Mouse (Mus musculus): ENCODE data around the gene Fzr1. TPM values are rescaled to one million over a fixed set of nuclear protein-coding genes. Genes with fewer than 3 reads are reported as not detected.

Fzr1 gene
- polyA plus RNA-seq, 1 experiment from 2014 or later, result 90.9 TPM

DNA sequence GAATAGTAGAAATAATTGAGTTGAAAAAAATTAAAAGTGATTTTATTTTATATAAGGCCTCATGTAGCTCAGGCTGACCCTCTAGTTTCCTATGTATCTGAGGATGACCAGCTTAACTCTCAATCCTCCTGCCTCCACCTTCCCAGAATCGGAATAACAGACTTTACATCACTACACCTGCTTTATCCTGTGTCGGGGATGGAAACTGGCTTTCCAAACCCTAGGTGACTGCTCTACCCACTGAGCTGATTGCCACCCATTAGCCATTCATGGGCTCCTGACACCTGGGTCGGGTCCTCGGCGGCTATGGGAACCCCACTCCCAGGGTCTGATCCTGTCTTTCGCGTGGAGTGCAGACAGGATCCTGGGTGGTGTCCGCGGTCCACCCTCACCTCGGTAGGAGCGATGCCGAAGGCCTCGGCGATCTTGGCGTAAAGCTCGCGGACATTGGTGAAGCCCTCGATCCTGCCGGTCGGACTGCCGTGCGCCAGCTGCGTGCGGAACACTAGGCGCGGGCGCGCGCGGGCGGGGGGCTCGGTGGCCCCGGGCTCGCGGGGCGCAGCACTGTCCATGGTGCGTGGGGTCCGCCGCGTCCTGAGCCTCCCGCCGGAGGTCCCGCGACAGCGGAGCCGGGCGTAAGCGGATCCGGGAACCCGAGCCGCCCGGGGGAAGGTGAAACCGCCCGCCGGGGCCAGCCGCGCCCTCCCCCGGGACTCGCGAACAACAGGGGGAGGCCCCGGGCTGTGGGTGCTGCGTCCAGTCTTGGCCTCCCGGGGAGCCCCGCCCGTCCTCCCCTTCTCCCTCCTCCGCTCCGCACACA lies 35.4 kb downstream of the Fzr1 start, which contains the start of gene Gipc3:
TSS of gene Gipc3 (minus strand) at position 581 of the 820 bp plus-strand sequence.
- 5% methylated on average over 57 of the region's 67 CpGs for WGBS
- peaks cover 57% of the 10 kb centered on the region for H3K27me3 ChIP-seq
- no peaks in the 10 kb centered on the region for H3K9me3 ChIP-seq
- H3K27ac ChIP-seq, result no peak within 1 kb of the TSS
- H3K4me1 ChIP-seq, result peaks cover 27% of the 10 kb centered on the region
- no peak for ATAC-seq (ENCODE audit: insufficient number of reproducible peaks, low FRiP score, low TSS enrichment, low read depth)
- H3K36me3 ChIP-seq, result peaks cover 11% of the 10 kb centered on the region
- H3K4me3 ChIP-seq, result peak within 1 kb of the TSS; percentile 41
- peak within 1 kb of the TSS; percentile 82 for H3K4me2 ChIP-seq
- peak within 1 kb of the TSS; percentile 55 for H3K9ac ChIP-seq

DNA sequence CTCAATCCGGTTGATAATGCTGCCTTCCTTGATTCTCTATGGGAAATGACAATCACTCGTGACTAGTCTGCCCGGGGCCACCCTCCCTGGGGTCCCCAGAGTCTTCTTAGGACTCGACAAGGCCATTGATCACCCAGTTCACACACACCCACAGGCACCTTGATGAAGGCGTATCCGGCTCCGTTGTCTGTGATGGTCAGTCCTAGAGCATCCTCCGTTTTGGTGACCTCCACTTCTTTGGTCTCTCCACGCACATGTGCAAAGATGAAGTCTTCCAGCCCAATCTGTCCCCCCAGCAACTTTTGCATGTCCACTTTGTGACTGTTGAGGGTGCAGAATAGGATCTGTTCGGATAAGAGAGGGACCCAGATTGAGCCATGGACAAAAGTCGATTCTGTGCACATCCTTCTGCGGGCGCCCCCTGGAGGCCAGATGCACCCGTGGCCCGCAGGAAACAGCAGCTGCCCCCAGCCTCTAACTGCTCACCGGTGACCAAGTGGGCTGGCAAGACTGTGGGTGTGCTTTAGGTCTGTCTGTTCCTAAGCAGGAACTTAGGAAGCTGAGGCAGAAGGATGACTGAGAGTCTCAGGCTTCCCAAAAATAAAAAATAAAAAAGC lies 36.9 kb downstream of the Fzr1 start:
- peaks cover 64% of the 10 kb centered on the region for H3K27me3 ChIP-seq

DNA sequence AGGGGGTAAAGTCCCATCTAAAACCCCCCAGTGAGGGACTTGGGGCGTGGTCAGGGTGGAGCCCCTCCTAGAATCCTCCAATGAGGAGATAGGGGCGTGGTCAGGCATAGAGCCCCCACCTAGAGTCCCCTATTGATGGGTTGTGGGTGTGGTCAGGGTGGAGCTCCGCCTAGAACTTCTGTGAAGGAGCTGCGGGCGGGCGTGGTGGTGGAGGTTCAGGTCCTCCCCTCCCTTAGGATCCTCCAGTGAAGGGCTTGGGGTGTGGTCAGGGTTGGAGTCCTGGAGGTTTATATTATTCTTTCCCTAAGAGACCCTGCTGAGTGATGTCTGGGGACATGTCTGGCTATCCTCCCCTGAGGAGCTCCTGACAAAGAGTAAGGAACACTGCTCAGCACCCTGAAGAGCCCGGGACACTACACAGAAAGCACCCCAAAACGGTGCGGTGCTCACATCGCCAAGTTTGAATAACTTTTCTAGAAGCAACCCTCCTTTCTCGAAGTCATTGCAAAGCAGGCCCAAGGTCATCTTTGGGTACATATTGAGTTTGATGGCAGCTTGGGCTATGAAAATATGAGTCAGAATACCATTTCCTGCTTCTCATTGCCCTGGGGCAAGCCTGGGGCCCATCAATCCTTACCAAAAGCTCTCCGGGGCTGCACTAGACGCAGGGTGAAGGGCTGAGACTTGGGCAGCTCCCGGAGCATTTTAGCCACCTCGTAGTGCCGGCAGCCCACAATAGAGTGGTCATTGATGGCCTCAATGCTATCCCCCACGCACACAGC lies 37.6 kb downstream of the Fzr1 start:
- Histone ChIP-seq H3K27me3 (peaks cover 63% of the 10 kb centered on the region), H3K9ac (no peak overlapping the region), H3K4me3 (no peak overlapping the region), H3K4me1 (peaks cover 23% of the 10 kb centered on the region), H3K36me3 (peaks cover 4% of the 10 kb centered on the region; the same call in 1 of the 2 replicates), H3K9me3 (no peaks in the 10 kb centered on the region), H3K4me2 (no peak overlapping the region), H3K27ac (no peak overlapping the region)
- WGBS, result 38% methylated on average over 17 of the region's 17 CpGs
- no peak for ATAC-seq (ENCODE audit: insufficient number of reproducible peaks, low FRiP score, low TSS enrichment, low read depth)

More for the DNA sequence above, 36.9 kb downstream of the Fzr1 start:
- Histone ChIP-seq H3K4me2 (no peak overlapping the region), H3K9ac (no peak overlapping the region), H3K4me3 (no peak overlapping the region), H3K4me1 (peaks cover 18% of the 10 kb centered on the region), H3K36me3 (peaks cover 4% of the 10 kb centered on the region; the same call in 1 of the 2 replicates), H3K27ac (no peak overlapping the region), H3K9me3 (no peaks in the 10 kb centered on the region)
- no peak for ATAC-seq (ENCODE audit: insufficient number of reproducible peaks, low FRiP score, low TSS enrichment, low read depth)
- 34% methylated on average over 16 of the region's 16 CpGs for WGBS

DNA sequence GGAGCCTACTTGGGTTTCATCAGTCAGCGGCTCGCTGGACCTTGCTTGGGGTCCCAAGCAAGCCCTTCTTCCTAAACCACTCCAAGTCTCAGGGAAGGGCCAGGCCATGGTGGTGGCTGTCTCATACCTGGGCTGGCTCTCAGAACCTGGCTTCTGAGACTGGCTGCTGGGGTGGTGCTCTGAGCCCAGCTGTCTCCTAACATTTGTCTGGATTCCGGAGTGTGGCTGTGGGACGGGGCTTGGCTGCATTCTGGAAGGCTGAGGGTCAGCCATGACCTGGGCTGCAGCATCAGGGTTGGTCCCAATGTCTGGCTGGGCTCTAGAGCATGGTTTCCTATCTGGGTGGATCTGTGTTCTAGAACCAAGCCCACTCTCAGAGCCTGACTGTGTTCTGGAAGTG lies 41.8 kb downstream of the Fzr1 start:
- ATAC-seq (ENCODE audit: insufficient number of reproducible peaks, low FRiP score, low TSS enrichment, low read depth), result no peak
- 85% methylated on average over 4 of the region's 4 CpGs for WGBS
- H3K4me2 ChIP-seq, result no peak overlapping the region
- no peaks in the 10 kb centered on the region for H3K9me3 ChIP-seq
- no peak overlapping the region for H3K9ac ChIP-seq
- peak overlapping the region; percentile 92 for H3K27ac ChIP-seq
- no peak overlapping the region for H3K4me3 ChIP-seq
- H3K4me1 ChIP-seq, result peaks cover 41% of the 10 kb centered on the region
- peaks cover 43% of the 10 kb centered on the region for H3K27me3 ChIP-seq
- H3K36me3 ChIP-seq, result no peaks in the 10 kb centered on the region

DNA sequence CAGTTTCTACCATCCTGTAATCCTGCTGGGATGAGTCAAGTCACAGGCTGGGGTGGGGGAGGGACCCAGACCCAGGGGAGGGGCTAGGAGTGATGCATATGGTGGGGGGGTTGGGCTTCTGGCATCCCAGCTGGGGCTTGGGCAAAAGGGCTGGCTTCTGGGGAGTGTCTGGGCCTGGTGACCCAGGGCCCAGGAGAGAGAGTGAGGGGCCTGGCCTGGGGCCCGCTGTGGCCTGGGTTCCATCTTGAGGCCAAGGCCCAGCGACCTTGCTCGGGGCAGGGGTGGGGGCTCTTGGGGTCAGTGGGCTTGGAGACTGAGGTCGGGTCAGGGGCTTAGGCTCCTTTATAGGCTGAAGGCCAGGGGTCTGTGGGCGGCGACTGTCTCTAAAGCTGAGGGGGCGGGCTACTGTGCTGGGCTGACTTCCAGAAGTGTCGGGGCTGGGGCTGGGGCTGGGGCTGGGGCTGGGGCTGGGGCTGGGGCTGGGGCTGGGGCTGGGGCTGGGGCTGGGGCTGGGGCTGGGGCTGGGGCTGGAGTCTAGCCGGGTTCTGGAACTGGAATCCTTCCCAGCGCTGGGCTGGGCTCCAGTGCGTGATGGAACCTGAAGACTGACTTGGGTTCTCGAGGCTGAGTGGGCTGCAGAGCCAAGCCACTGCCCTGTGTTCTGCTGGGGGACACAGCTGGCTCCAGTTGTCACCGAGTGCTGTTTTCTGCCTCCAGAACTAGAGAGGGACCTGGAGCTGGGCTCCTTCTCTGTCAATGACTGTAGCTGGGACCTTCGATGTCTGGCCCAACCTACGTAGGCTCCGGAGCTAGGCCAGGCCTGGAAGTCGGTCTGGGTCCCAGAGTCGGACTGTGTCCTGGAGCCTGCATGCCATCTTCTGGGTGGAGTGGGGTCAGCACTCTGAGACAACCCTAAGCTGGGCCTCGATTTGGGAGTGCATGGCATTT lies 42.6 kb downstream of the Fzr1 start:
- H3K27ac ChIP-seq, result peak overlapping the region; percentile 92
- no peaks in the 10 kb centered on the region for H3K9me3 ChIP-seq
- H3K27me3 ChIP-seq, result peaks cover 35% of the 10 kb centered on the region
- WGBS, result 29% methylated on average over 19 of the region's 19 CpGs
- H3K9ac ChIP-seq, result 0 out of 2 replicates have a peak overlapping the region, but pooled peaks have one; percentile 11
- H3K4me1 ChIP-seq, result peaks cover 40% of the 10 kb centered on the region
- H3K4me3 ChIP-seq, result no peak overlapping the region
- 0 out of 2 replicates have a peak overlapping the region, but pooled peaks have one; percentile 23 for H3K4me2 ChIP-seq
- no peaks in the 10 kb centered on the region for H3K36me3 ChIP-seq
- peak; percentile 74 for ATAC-seq (ENCODE audit: insufficient number of reproducible peaks, low FRiP score, low TSS enrichment, low read depth)

DNA sequence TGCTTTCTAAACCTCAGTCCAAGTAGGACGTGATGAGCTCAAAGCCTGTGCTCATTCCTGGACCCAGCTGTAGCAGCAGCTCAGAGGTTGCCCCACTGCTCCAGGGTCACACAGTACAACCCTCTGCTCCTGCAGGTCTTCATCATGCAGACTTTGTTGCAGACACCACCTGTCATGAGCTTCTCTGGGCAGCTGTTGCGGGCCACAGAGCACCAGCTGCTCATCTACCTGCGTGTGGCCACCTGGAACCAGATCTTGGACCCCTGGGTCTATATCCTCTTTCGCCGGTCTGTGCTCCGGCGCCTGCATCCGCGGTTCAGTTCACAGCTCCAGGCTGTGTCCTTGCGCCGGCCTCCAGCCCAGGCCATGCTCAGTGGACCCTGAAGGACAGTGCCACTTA lies 44.0 kb downstream of the Fzr1 start:
- H3K27me3 ChIP-seq, result peaks cover 31% of the 10 kb centered on the region
- H3K4me3 ChIP-seq, result no peak overlapping the region
- no peaks in the 10 kb centered on the region for H3K9me3 ChIP-seq
- no peak overlapping the region for H3K4me2 ChIP-seq
- 76% methylated on average over 11 of the region's 11 CpGs for WGBS
- no peak overlapping the region for H3K9ac ChIP-seq
- H3K36me3 ChIP-seq, result no peaks in the 10 kb centered on the region
- H3K27ac ChIP-seq, result peak overlapping the region; percentile 92; the same call in 1 of the 2 replicates
- peaks cover 54% of the 10 kb centered on the region for H3K4me1 ChIP-seq
- ATAC-seq (ENCODE audit: insufficient number of reproducible peaks, low FRiP score, low TSS enrichment, low read depth), result no peak

DNA sequence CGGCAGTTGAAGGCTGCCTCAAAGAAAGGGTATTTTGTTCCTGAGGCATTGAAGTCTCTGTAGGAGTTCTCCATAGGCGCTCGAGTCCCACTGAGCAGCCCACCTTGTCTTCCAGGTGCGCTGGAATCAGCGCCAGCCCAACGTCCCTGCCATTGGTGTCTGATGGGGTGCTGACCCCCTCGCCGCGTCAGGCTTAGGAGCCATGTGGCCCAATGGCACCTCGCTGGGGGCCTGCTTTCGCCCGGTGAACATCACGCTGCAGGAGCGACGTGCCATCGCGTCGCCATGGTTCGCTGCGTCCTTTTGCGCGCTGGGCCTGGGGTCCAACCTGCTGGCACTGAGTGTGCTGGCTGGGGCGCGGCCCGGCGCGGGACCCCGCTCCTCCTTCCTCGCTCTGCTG lies 46.0 kb downstream of the Fzr1 start:
- H3K27me3 ChIP-seq, result peaks cover 21% of the 10 kb centered on the region
- no peak overlapping the region for H3K27ac ChIP-seq
- no peak overlapping the region for H3K4me3 ChIP-seq
- H3K9me3 ChIP-seq, result no peaks in the 10 kb centered on the region
- no peak for ATAC-seq (ENCODE audit: insufficient number of reproducible peaks, low FRiP score, low TSS enrichment, low read depth)
- no peak overlapping the region for H3K9ac ChIP-seq
- peaks cover 69% of the 10 kb centered on the region for H3K4me1 ChIP-seq
- H3K4me2 ChIP-seq, result no peak overlapping the region
- H3K36me3 ChIP-seq, result peaks cover 7% of the 10 kb centered on the region; the same call in 1 of the 2 replicates
- 22% methylated on average over 29 of the region's 29 CpGs for WGBS

DNA sequence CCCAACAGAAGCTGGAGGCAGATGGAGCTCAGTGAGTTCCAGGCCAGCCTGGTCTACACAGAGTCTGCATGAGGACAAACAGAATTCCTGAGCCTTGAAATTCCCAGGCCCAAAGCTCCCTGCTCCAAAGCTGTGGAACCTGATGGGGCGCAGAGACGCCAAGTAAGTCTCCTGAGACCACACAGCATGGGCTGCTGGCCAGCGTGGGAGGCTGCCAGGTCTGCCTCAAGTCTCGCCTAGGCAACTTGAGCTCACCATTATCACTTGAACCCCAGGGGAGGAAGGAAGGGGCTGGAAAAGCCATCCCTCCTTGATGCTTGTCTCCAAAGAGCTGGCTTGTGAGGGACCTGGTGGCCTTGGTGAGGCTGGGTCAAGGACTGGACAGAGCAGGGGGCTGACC lies 48.3 kb downstream of the Fzr1 start:
- Histone ChIP-seq H3K9me3 (no peaks in the 10 kb centered on the region), H3K27me3 (peaks cover 20% of the 10 kb centered on the region), H3K4me3 (peak overlapping the region; percentile 5; the same call in 1 of the 2 replicates), H3K27ac (peak overlapping the region; percentile 91), H3K4me2 (peak overlapping the region; percentile 27), H3K4me1 (peaks cover 54% of the 10 kb centered on the region), H3K36me3 (peaks cover 30% of the 10 kb centered on the region), H3K9ac (0 out of 2 replicates have a peak overlapping the region, but pooled peaks have one; percentile 7)
- 43% methylated on average over 4 of the region's 4 CpGs for WGBS
- no peak for ATAC-seq (ENCODE audit: insufficient number of reproducible peaks, low FRiP score, low TSS enrichment, low read depth)

DNA sequence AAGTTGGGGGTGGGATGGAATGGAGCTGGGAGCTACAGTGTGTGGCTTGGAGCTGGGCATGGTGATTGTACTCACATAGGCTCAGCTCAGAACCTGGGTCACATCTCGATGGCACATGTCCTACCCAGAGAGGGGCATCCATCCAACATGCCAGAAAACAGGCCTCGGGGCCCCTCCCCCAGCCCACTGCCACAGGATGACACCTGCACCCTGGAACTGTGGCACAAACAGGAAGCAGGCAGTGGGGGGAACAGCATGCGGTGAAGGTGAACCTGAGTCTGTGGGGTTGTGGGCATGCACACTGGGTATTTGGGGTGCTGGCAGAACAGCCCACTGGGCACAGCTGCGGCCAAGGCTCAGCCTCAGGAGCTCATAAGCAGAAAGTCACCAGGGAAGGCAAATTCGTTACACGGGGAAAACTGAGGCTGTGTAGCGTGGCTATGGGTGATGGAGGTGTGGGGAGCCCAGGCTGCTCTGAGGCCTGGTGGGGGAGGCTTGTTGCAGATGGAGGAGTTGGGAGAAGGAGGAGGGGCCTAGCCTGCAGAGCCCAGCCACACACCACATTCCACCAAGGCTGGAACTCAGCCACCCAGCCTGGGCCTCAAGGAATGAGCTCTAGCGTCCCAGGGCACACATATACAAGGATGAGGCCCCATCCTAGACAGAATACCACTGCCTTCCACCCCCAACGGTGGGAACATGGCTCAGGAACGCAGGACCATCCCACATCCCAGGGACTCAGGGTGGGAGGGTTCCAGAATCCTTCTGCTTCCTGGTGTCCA lies 48.9 kb downstream of the Fzr1 start:
- H3K36me3 ChIP-seq, result peaks cover 36% of the 10 kb centered on the region
- H3K4me2 ChIP-seq, result peak overlapping the region; percentile 29
- 0 out of 2 replicates have a peak overlapping the region, but pooled peaks have one; percentile 7 for H3K9ac ChIP-seq
- ATAC-seq (ENCODE audit: insufficient number of reproducible peaks, low FRiP score, low TSS enrichment, low read depth), result peak; percentile 63
- H3K27me3 ChIP-seq, result peaks cover 14% of the 10 kb centered on the region
- no peaks in the 10 kb centered on the region for H3K9me3 ChIP-seq
- peak overlapping the region; percentile 5; the same call in 1 of the 2 replicates for H3K4me3 ChIP-seq
- 45% methylated on average over 10 of the region's 10 CpGs for WGBS
- peak overlapping the region; percentile 91 for H3K27ac ChIP-seq
- H3K4me1 ChIP-seq, result peaks cover 48% of the 10 kb centered on the region

DNA sequence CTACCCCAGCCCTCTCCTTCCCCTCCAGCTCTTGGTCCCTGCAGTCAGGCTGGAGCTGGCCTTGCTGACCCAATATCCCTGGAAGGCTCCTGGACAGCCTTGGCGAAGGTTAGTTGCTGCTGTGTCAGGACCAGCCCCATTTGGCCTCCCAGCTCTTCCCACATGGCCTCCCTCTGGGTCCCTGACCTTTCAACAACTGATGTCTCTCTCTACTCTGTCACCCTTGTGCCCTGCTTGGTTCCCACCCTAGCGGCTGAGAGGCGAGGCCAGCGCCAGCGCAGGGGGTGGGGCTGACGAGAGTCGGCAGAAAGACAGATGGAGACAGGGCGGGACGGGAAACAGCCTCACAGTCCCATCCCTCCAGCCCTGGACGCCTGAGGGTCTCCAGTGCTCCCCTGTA lies 49.9 kb downstream of the Fzr1 start, which contains the start of gene Tbxa2r:
TSS of gene Tbxa2r (plus strand) at position 346 of the 400 bp plus-strand sequence.
- Histone ChIP-seq H3K9me3 (no peaks in the 10 kb centered on the region), H3K36me3 (peaks cover 46% of the 10 kb centered on the region), H3K4me3 (0 out of 2 replicates have a peak within 1 kb of the TSS, but pooled peaks have one; percentile 7), H3K4me2 (peak within 1 kb of the TSS; percentile 29; the same call in 1 of the 2 replicates), H3K27ac (peak within 1 kb of the TSS; percentile 91), H3K4me1 (peaks cover 46% of the 10 kb centered on the region), H3K9ac (no peak within 1 kb of the TSS), H3K27me3 (peaks cover 11% of the 10 kb centered on the region)
- 14% methylated on average over 10 of the region's 10 CpGs for WGBS
- no peak for ATAC-seq (ENCODE audit: insufficient number of reproducible peaks, low FRiP score, low TSS enrichment, low read depth)

All from limb, embryonic 15.5 days (tissue).